Mouse (Mus musculus): ENCODE results near the gene Pomt2. TPM values are rescaled to one million over a fixed set of nuclear protein-coding genes. Genes with fewer than 3 reads are reported as not detected.

The Pomt2 gene
- polyA plus RNA-seq, 1 experiment = 3.4 TPM

- Histone ChIP-seq H3K27ac (ENCODE audit: control insufficient read depth, insufficient read depth, low read depth, low read length, poor library complexity) (no peak overlapping the region), H3K4me1 (ENCODE audit: control insufficient read depth, insufficient read depth, low read length) (no peaks in the 10 kb centered on the region), H3K4me3 (replicated peaks; ENCODE audit: control insufficient read depth, low read depth, low read length) (no peak overlapping the region)
- WGBS = 65% methylated on average over 3 of the region's 3 CpGs
- no peak for TF ChIP-seq CTCF (IDR thresholded peaks at IDR 0.05; ENCODE audit: control insufficient read depth, insufficient read depth, low read length)
- TF ChIP-seq POLR2A (IDR thresholded peaks at IDR 0.05; ENCODE audit: borderline replicate concordance, control insufficient read depth, low read depth, low read length) = no peak
Measured at GRCm38 (mm10) chr12:87107357-87107977, 40.3 kb downstream of the Pomt2 start.

GRCm38 (mm10) chr12:87104796-87105195 is 43.0 kb downstream of the Pomt2 start:
- H3K4me1 ChIP-seq (ENCODE audit: control insufficient read depth, insufficient read depth, low read length) = no peaks in the 10 kb centered on the region

GRCm38 (mm10) chr12:87103471-87103870 is 44.3 kb downstream of the Pomt2 start:
- WGBS = 76% methylated on average over 4 of the region's 4 CpGs
- TF ChIP-seq CTCF (IDR thresholded peaks at IDR 0.05; ENCODE audit: control insufficient read depth, insufficient read depth, low read length) = no peak
- Histone ChIP-seq H3K4me1 (ENCODE audit: control insufficient read depth, insufficient read depth, low read length) (no peaks in the 10 kb centered on the region), H3K27ac (ENCODE audit: control insufficient read depth, insufficient read depth, low read depth, low read length, poor library complexity) (no peak overlapping the region), H3K4me3 (replicated peaks; ENCODE audit: control insufficient read depth, low read depth, low read length) (no peak overlapping the region)

More at GRCm38 (mm10) chr12:87104796-87105195, 43.0 kb downstream of the Pomt2 start:
- H3K27ac ChIP-seq (ENCODE audit: control insufficient read depth, insufficient read depth, low read depth, low read length, poor library complexity) = no peak overlapping the region
- WGBS = 9% methylated on average over 4 of the region's 4 CpGs
- no peak overlapping the region for H3K4me3 ChIP-seq (replicated peaks; ENCODE audit: control insufficient read depth, low read depth, low read length)
- TF ChIP-seq CTCF (IDR thresholded peaks at IDR 0.05; ENCODE audit: control insufficient read depth, insufficient read depth, low read length) (no peak), POLR2A (IDR thresholded peaks at IDR 0.05; ENCODE audit: borderline replicate concordance, control insufficient read depth, low read depth, low read length) (no peak)

GRCm38 (mm10) chr12:87102165-87102631 is 45.6 kb downstream of the Pomt2 start, which contains the start of gene Ngb:
TSS of gene Ngb (minus strand) at chr12:87102539.
- H3K4me3 ChIP-seq (replicated peaks; ENCODE audit: control insufficient read depth, low read depth, low read length) = no peak within 1 kb of the TSS
- no peak for TF ChIP-seq POLR2A (IDR thresholded peaks at IDR 0.05; ENCODE audit: borderline replicate concordance, control insufficient read depth, low read depth, low read length)
- no peak for TF ChIP-seq CTCF (IDR thresholded peaks at IDR 0.05; ENCODE audit: control insufficient read depth, insufficient read depth, low read length)
- H3K4me1 ChIP-seq (ENCODE audit: control insufficient read depth, insufficient read depth, low read length) = no peaks in the 10 kb centered on the region
- WGBS = 12% methylated on average over 32 of the region's 32 CpGs
- no peak within 1 kb of the TSS for H3K27ac ChIP-seq (ENCODE audit: control insufficient read depth, insufficient read depth, low read depth, low read length, poor library complexity)

- Histone ChIP-seq H3K27ac (ENCODE audit: control insufficient read depth, insufficient read depth, low read depth, low read length, poor library complexity) (no peak overlapping the region), H3K4me1 (ENCODE audit: control insufficient read depth, insufficient read depth, low read length) (no peaks in the 10 kb centered on the region), H3K4me3 (replicated peaks; ENCODE audit: control insufficient read depth, low read depth, low read length) (no peak overlapping the region)
- TF ChIP-seq POLR2A (IDR thresholded peaks at IDR 0.05; ENCODE audit: borderline replicate concordance, control insufficient read depth, low read depth, low read length) = no peak
- TF ChIP-seq CTCF (IDR thresholded peaks at IDR 0.05; ENCODE audit: control insufficient read depth, insufficient read depth, low read length) = no peak
- WGBS = 81% methylated on average over 4 of the region's 4 CpGs
Measured at GRCm38 (mm10) chr12:87100331-87100730, 47.4 kb downstream of the Pomt2 start.

- H3K27ac ChIP-seq (ENCODE audit: control insufficient read depth, insufficient read depth, low read depth, low read length, poor library complexity) = no peak overlapping the region
- H3K4me1 ChIP-seq (ENCODE audit: control insufficient read depth, insufficient read depth, low read length) = no peaks in the 10 kb centered on the region
- TF ChIP-seq CTCF (IDR thresholded peaks at IDR 0.05; ENCODE audit: control insufficient read depth, insufficient read depth, low read length) = no peak
- TF ChIP-seq POLR2A (IDR thresholded peaks at IDR 0.05; ENCODE audit: borderline replicate concordance, control insufficient read depth, low read depth, low read length) = no peak
- no peak overlapping the region for H3K4me3 ChIP-seq (replicated peaks; ENCODE audit: control insufficient read depth, low read depth, low read length)
- WGBS = 67% methylated on average over 6 of the region's 6 CpGs
Measured at GRCm38 (mm10) chr12:87093671-87094070, 54.1 kb downstream of the Pomt2 start.

GRCm38 (mm10) chr12:87093249-87093648 is 54.5 kb downstream of the Pomt2 start:
- 80% methylated on average over 4 of the region's 4 CpGs for WGBS
- H3K4me1 ChIP-seq (ENCODE audit: control insufficient read depth, insufficient read depth, low read length) = no peaks in the 10 kb centered on the region
- no peak overlapping the region for H3K4me3 ChIP-seq (replicated peaks; ENCODE audit: control insufficient read depth, low read depth, low read length)
- no peak overlapping the region for H3K27ac ChIP-seq (ENCODE audit: control insufficient read depth, insufficient read depth, low read depth, low read length, poor library complexity)
- TF ChIP-seq POLR2A (IDR thresholded peaks at IDR 0.05; ENCODE audit: borderline replicate concordance, control insufficient read depth, low read depth, low read length) (no peak), CTCF (IDR thresholded peaks at IDR 0.05; ENCODE audit: control insufficient read depth, insufficient read depth, low read length) (no peak)

- TF ChIP-seq POLR2A (IDR thresholded peaks at IDR 0.05; ENCODE audit: borderline replicate concordance, control insufficient read depth, low read depth, low read length) = no peak
- TF ChIP-seq CTCF (IDR thresholded peaks at IDR 0.05; ENCODE audit: control insufficient read depth, insufficient read depth, low read length) = no peak
- H3K4me3 ChIP-seq (replicated peaks; ENCODE audit: control insufficient read depth, low read depth, low read length) = no peak overlapping the region
- 57% methylated on average over 2 of the region's 2 CpGs for WGBS
- H3K4me1 ChIP-seq (ENCODE audit: control insufficient read depth, insufficient read depth, low read length) = no peaks in the 10 kb centered on the region
- no peak overlapping the region for H3K27ac ChIP-seq (ENCODE audit: control insufficient read depth, insufficient read depth, low read depth, low read length, poor library complexity)
Measured at GRCm38 (mm10) chr12:87091916-87092315, 55.9 kb downstream of the Pomt2 start.

- TF ChIP-seq POLR2A (IDR thresholded peaks at IDR 0.05; ENCODE audit: borderline replicate concordance, control insufficient read depth, low read depth, low read length) (no peak), CTCF (IDR thresholded peaks at IDR 0.05; ENCODE audit: control insufficient read depth, insufficient read depth, low read length) (no peak)
- H3K4me3 ChIP-seq (replicated peaks; ENCODE audit: control insufficient read depth, low read depth, low read length) = no peak overlapping the region
- no peaks in the 10 kb centered on the region for H3K4me1 ChIP-seq (ENCODE audit: control insufficient read depth, insufficient read depth, low read length)
- 82% methylated on average over 2 of the region's 2 CpGs for WGBS
- H3K27ac ChIP-seq (ENCODE audit: control insufficient read depth, insufficient read depth, low read depth, low read length, poor library complexity) = no peak overlapping the region
Measured at GRCm38 (mm10) chr12:87089701-87090100, 58.1 kb downstream of the Pomt2 start.
